Mouse (Mus musculus): ENCODE measurements around the gene Tdrd9. TPM values are rescaled to one million over a fixed set of nuclear protein-coding genes. Genes with fewer than 3 reads are reported as not detected.
A peak's percentile ranks its signal among the peaks of the same experiment; 100 is the strongest.
"Not testable (repeated sequence)": the region's sequence is repeated elsewhere in the genome, so short reads cannot be mapped to it uniquely, and the experiment has no call there.

Tdrd9 gene
- polyA plus RNA-seq, 1 experiment from 2014 or later = 0.47 TPM

DNA sequence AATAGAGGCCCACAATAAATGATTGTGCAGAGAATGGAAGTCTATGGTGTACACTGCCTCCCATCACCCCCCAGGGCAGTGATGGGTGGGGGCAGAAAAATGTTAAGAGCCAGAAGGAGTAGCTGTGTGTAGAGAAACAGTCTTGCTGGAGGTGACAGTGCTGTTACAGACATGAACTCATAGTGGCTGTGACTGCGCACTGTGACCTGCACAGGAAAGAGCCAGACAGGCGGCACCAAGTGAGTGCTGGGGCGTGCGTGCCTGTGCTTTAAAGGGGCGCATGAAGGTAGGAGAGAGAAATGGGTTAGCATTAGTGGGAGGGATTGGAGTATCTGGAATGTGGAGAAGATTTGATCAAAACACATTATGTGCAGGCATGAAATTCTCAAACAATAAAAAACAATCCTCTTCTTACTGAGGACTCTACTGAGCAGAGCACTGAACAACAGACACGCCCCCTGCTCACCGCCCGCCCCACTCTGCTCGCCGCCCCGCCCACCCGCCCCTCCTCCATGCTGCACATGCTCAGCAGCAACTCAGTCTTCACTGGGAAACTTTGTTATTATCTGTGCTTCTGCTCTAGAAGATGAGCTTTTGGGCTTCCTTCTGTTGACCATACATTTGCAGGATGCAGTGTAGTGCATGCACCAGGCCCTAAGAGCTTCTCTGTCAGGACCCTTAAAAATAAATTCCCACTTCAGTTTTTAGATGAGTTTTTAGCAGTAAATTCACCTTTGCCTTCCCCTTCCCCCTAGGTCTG is 41.3 kb downstream of the Tdrd9 start:
- 28% methylated on average over 12 of the region's 12 CpGs for WGBS
- 0 out of 2 replicates have a peak overlapping the region, but pooled peaks have one; percentile 15 for H3K9ac ChIP-seq
- peak overlapping the region; percentile 27 for H3K4me3 ChIP-seq (replicated peaks)

DNA sequence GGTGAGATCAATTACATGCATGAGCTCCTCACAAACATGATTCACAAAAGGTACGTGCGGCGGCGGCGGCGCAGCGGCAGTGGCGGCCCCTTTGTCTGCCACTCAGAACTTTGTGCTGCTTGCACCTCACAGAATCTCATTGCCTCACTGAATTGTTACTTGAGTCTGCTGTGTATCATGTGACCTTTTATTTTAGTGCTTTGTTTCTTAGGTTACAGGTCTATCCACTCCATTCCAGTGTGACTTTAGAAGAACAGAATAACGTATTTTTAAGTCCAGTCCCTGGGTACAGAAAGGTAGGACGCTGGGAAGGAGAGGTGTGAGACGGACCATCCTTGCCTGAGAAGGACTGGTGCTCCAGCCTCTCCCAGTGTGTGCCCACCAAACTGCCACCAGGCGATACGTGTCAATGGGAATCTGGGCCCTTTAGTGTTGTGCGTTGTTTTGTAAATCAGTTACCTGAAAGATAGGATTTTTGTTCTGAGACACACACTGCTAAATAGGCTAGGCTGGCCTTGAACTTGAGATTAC is 42.0 kb downstream of the Tdrd9 start:
- H3K36me3 ChIP-seq = no peaks in the 10 kb centered on the region
- H3K4me3 ChIP-seq (replicated peaks) = peak overlapping the region; percentile 27
- no peaks in the 10 kb centered on the region for H3K27me3 ChIP-seq
- peaks cover 14% of the 10 kb centered on the region for H3K4me1 ChIP-seq
- H3K9me3 ChIP-seq (replicated peaks) = no peaks in the 10 kb centered on the region
- 0 out of 2 replicates have a peak overlapping the region, but pooled peaks have one; percentile 15 for H3K9ac ChIP-seq
- H3K27ac ChIP-seq = peak overlapping the region; percentile 84
- WGBS = 23% methylated on average over 14 of the region's 14 CpGs
- H3K4me2 ChIP-seq = peak overlapping the region; percentile 54
- ATAC-seq (replicated peaks; ENCODE audit: low FRiP score) = peak; percentile 68

More for the DNA sequence above, 41.3 kb downstream of the Tdrd9 start:
- Histone ChIP-seq H3K4me1 (peaks cover 14% of the 10 kb centered on the region), H3K27ac (peak overlapping the region; percentile 84), H3K27me3 (no peaks in the 10 kb centered on the region), H3K4me2 (peak overlapping the region; percentile 54), H3K36me3 (no peaks in the 10 kb centered on the region), H3K9me3 (replicated peaks) (no peaks in the 10 kb centered on the region)
- peak; percentile 96 for ATAC-seq (replicated peaks; ENCODE audit: low FRiP score)

DNA sequence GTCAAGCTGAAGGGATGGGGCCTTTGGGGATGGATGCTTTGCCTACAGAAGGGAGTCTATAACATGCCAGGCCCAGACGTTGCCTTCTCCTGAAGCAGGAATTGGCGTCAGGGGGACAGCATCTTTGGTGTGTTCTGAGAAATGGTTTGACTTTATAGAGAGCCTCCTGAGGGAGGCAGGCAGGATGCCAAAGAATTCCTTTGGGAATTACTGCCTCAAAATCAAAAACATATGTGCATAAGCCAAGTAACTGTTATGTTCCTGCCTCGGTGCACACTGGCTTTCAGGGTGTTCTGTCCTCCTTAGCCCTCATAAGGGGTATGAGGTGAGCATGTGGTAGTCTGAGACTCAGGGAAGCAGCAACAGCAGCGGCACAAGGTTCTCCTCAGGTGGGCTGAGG is 45.0 kb downstream of the Tdrd9 start:
- Histone ChIP-seq H3K27ac (no peak overlapping the region), H3K4me3 (replicated peaks) (no peak overlapping the region), H3K4me1 (peaks cover 14% of the 10 kb centered on the region), H3K27me3 (no peaks in the 10 kb centered on the region), H3K9ac (no peak overlapping the region), H3K36me3 (no peaks in the 10 kb centered on the region), H3K4me2 (no peak overlapping the region), H3K9me3 (replicated peaks) (peaks cover 7% of the 10 kb centered on the region; the same call in 1 of the 2 replicates)
- ATAC-seq (replicated peaks; ENCODE audit: low FRiP score) = no peak
- 72% methylated on average over 4 of the region's 4 CpGs for WGBS

DNA sequence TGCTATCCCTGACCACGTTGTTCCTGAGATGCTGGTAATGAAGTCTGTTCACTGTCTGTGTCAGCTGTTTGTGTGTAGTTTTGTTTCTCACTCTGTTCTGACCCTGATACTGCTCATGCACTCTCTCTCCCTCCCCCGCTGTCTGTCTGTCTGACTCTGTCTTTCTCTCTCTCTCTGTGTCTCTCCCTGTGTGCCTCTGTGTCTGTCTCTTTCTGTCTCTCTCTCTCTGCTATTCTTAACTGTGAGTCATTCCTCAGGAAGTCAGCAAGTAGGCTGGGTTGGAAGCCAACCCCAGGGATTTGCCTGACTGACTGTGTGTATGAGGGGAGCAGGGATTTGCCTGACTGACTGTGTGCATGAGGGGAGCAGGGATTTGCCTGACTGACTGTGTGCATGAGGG is 51.9 kb downstream of the Tdrd9 start:
- WGBS = 80% methylated on average over 2 of the region's 2 CpGs

DNA sequence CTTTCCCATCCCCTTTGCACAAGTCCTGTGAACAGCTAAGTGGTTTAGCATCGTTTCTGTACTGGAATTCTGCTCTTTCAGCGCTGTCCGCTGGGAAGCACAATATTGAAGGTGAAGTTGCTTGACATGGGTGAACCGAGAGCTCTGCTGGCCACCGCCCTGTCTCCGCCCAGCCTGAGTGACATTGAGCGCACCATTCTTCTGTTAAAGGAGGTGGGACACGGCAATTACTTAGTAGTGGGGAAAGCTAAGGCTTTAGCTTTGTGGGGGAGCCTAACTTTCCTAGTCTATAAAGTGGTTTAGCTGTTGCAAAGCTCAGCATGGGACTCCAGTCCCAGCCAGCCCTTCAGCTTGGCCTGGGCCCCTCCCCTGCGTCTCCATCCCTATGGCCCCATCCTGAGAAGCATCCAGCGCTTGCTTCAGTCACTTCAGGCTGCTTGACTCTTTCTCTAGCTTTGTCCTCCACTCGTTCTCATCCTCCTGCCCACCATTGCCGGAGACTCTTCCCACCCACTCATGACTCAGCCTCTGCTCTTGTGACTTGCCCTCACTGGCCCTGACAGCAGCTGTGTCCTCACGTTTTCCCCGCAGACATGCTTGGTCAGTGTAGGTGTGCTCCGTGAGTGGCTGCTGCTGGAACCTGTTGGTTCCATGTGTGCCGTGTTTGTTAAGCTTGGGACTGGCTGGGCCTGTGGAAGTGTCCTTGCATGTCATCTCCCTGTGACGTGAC is 53.4 kb downstream of the Tdrd9 start:
- Histone ChIP-seq H3K4me1 (no peaks in the 10 kb centered on the region), H3K9me3 (replicated peaks) (peaks cover 13% of the 10 kb centered on the region), H3K36me3 (no peaks in the 10 kb centered on the region), H3K4me2 (no peak overlapping the region), H3K9ac (no peak overlapping the region), H3K27me3 (no peaks in the 10 kb centered on the region), H3K27ac (no peak overlapping the region), H3K4me3 (replicated peaks) (no peak overlapping the region)
- WGBS = 81% methylated on average over 17 of the region's 17 CpGs
- no peak for ATAC-seq (replicated peaks; ENCODE audit: low FRiP score)

More for the DNA sequence above, 51.9 kb downstream of the Tdrd9 start:
- Histone ChIP-seq H3K9me3 (replicated peaks) (peaks cover 13% of the 10 kb centered on the region), H3K4me1 (no peaks in the 10 kb centered on the region), H3K4me2 (no peak overlapping the region), H3K27me3 (no peaks in the 10 kb centered on the region), H3K27ac (no peak overlapping the region), H3K36me3 (no peaks in the 10 kb centered on the region), H3K9ac (no peak overlapping the region), H3K4me3 (replicated peaks) (no peak overlapping the region)
- ATAC-seq (replicated peaks; ENCODE audit: low FRiP score) = no peak

DNA sequence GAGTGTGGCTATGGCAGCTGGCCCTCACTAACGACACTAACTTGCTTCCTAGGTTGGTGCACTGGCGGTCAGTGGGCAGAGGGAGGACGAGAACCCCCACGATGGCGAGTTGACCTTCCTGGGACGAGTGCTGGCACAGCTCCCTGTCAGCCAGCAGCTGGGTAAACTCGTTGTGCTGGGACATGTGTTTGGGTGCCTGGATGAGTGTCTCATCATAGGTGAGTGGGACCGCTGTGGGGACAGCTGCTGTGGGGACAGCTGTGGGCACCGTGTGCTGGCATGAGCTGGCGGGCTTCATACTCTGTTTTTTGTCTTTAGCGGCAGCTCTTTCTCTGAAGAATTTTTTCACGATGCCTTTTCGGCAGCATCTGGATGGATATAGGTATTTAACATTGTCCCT is 54.1 kb downstream of the Tdrd9 start:
- 86% methylated on average over 13 of the region's 13 CpGs for WGBS
- no peak overlapping the region for H3K27ac ChIP-seq
- no peaks in the 10 kb centered on the region for H3K4me1 ChIP-seq
- H3K9me3 ChIP-seq (replicated peaks) = peaks cover 11% of the 10 kb centered on the region
- no peak overlapping the region for H3K4me3 ChIP-seq (replicated peaks)
- no peaks in the 10 kb centered on the region for H3K27me3 ChIP-seq
- H3K36me3 ChIP-seq = no peaks in the 10 kb centered on the region
- no peak overlapping the region for H3K4me2 ChIP-seq
- H3K9ac ChIP-seq = no peak overlapping the region
- no peak for ATAC-seq (replicated peaks; ENCODE audit: low FRiP score)

DNA sequence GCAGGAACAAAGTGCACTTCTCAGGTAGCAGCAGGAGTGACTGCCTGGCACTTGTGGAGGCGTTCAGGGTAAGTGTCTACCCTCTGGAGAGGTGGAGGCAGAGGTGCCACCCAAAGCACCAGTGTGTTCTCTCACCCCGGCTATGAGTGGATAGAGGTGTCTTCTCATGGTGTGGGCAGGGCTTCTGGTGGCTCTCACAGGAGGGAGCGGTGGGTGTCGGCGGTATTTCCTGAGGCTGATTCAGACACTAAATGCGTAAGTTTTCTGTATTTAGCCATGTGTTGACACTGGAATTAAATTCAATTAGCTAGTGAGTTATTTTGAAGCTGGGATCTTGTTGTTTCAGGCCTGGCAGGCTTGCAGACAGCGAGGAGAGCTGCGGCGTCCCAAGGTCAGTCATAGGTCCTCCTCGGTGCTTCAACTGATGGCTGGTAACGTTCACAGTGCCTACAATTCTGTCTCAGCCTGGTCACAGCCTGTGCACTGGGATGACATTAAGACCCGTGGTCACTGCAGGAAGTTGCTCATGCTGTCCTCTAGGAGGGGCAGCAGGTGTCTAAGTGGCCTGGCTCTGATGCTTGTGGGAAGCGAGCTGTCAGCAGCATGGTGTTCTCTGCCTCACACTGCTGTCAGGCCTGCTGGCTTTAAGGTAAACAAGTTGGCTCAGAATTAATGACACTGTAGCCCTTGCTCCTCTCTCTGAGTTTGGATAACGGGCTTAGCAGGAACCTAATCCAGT is 54.7 kb downstream of the Tdrd9 start:
- H3K27me3 ChIP-seq = no peaks in the 10 kb centered on the region
- H3K36me3 ChIP-seq = no peaks in the 10 kb centered on the region
- WGBS = 74% methylated on average over 14 of the region's 14 CpGs
- H3K9ac ChIP-seq = no peak overlapping the region
- no peaks in the 10 kb centered on the region for H3K4me1 ChIP-seq
- H3K27ac ChIP-seq = no peak overlapping the region
- no peak overlapping the region for H3K4me3 ChIP-seq (replicated peaks)
- H3K4me2 ChIP-seq = no peak overlapping the region
- H3K9me3 ChIP-seq (replicated peaks) = peaks cover 8% of the 10 kb centered on the region
- ATAC-seq (replicated peaks; ENCODE audit: low FRiP score) = no peak

DNA sequence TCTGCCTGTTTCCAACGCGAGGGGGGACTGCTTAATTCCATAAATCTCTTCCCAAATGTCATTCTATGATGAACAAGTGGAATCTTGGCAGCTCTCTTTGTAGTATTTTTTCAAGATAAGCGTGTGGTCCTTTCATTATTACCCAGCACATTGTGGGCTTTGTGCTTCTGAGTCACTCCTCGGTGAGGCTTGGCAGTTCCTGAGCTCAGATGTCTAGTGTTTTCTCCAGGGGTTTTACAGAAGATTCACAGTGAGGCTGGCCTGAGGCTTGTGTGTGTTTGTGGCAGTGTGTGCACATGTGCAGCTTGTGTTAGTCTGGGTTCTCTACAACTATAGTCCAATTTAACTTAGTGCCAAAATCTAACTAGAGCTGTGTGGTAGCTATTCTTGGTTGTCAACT is 56.0 kb downstream of the Tdrd9 start:
- ATAC-seq (replicated peaks; ENCODE audit: low FRiP score) = no peak
- 66% methylated on average over 4 of the region's 4 CpGs for WGBS

DNA sequence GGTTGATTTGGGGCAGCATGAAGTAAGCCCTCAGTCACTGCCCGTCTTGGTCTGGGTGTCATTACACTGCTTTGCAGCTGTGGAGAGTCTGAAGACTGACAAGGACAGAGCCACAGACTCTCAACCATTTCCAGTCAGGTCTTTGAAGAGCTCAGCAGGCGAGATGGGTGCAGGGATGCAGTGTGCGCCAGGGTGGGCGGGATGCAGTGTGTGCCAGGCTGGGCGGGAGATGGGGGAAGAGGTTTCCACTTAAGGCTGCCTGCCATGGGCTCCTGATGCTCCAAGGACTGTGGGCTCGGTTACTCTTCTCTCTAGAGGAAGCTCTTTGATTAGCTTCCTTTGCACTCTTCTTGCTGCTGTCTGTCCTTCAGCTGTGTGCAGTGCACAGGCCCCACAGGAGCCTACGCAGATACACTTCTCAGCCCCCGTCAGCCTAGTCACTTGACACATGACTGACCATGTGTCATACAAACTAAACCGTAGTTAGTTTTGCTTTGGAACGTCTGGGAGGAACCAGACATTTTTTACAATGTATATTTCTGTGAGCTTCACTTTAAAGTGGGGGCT is 62.1 kb downstream of the Tdrd9 start:
- Histone ChIP-seq H3K4me1 (peaks cover 2% of the 10 kb centered on the region), H3K4me2 (no peak overlapping the region), H3K36me3 (no peaks in the 10 kb centered on the region), H3K27ac (no peak overlapping the region), H3K9me3 (replicated peaks) (no peaks in the 10 kb centered on the region), H3K27me3 (no peaks in the 10 kb centered on the region), H3K4me3 (replicated peaks) (no peak overlapping the region), H3K9ac (no peak overlapping the region)
- no peak for ATAC-seq (replicated peaks; ENCODE audit: low FRiP score)
- 65% methylated on average over 10 of the region's 10 CpGs for WGBS

More for the DNA sequence above, 56.0 kb downstream of the Tdrd9 start:
- Histone ChIP-seq H3K4me3 (replicated peaks) (no peak overlapping the region), H3K27ac (no peak overlapping the region), H3K27me3 (no peaks in the 10 kb centered on the region), H3K36me3 (no peaks in the 10 kb centered on the region), H3K4me2 (no peak overlapping the region), H3K9ac (no peak overlapping the region), H3K4me1 (no peaks in the 10 kb centered on the region), H3K9me3 (replicated peaks) (no peaks in the 10 kb centered on the region)

DNA sequence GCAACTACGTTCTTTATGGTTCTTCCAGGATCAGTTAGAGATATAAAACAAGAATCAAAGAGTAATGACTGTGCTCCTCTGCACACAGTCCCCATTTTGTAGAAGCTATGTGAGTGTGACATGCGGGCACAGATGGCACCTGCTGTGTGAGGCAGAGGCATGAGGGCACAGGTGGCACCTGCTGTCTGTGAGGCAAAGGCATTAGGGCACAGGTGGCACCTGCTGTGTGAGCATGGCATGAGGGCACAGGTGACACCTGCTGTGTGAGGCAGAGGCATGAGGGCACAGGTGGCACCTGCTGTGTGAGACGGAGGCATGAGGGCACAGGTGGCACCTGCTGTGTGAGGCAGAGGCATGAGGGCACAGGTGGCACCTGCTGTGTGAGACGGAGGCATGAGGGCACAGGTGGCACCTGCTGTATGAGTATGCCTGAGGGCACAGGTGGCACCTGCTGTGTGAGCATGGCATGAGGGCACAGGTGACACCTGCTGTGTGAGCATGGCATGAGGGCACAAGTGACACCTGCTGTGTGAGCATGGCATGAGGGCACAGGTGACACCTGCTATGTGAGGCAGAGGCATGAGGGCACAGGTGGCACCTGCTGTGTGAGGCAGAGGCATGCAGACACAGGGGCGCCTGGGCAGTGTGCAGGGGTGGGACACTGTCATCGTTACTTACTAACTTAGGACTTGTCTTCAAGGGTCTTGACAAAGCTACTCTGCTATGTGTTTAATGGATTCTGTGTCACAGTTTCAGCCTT is 64.2 kb downstream of the Tdrd9 start:
- H3K9me3 ChIP-seq (replicated peaks); H3K4me1 ChIP-seq; H3K9ac ChIP-seq; H3K4me2 ChIP-seq; H3K4me3 ChIP-seq (replicated peaks); ATAC-seq (replicated peaks; ENCODE audit: low FRiP score); H3K27me3 ChIP-seq; H3K27ac ChIP-seq; H3K36me3 ChIP-seq: not testable (repeated sequence)
- 86% methylated on average over 6 of the region's 6 CpGs for WGBS

DNA sequence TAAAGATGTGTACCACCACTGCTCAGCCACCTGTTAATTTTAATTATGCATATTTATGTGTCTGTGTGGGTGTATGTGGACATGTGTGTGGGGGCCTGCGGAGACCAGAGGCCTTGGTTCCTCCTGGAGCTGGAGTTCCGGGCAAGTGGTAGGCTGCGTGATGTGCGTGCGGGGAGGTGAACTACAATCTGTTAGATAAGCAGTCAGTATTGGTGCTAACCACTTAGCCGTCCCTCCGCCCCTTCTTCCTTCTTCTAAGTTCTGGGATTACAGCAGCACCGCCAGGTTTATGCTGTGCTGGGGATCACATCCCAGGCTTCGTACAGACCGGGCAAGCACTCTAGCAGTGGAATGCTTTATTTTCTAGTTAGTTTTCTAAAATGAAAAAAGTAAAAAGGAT is 67.1 kb downstream of the Tdrd9 start:
- Histone ChIP-seq H3K27ac (no peak overlapping the region), H3K4me1 (peaks cover 6% of the 10 kb centered on the region), H3K27me3 (no peaks in the 10 kb centered on the region), H3K4me2 (no peak overlapping the region), H3K4me3 (replicated peaks) (no peak overlapping the region), H3K36me3 (no peaks in the 10 kb centered on the region), H3K9ac (no peak overlapping the region), H3K9me3 (replicated peaks) (no peaks in the 10 kb centered on the region)
- no peak for ATAC-seq (replicated peaks; ENCODE audit: low FRiP score)
- WGBS = 89% methylated on average over 10 of the region's 10 CpGs
